Mouse (Mus musculus) CH12.LX (cell line): ENCODE data around the gene Fam110a. TPM values are rescaled to one million over a fixed set of nuclear protein-coding genes. Genes with fewer than 3 reads are reported as not detected.

Source experiments
- DNase-seq: peaks from one replicate; pipeline ENCODE4 v3.0.0-alpha.2; 2013; ENCODE audit errors: extremely low read depth
- H3K27ac ChIP-seq: 2 replicates; pipeline ENCODE4 v1.5.1; 2012; ENCODE audit warnings: low read depth, mild to moderate bottlenecking, control low read depth, moderate library complexity; ENCODE audit not compliant: insufficient read depth
- H3K27me3 ChIP-seq: replicated peaks from 2 replicates; pipeline ENCODE3; 2012; ENCODE audit warnings: inconsistent platforms
- H3K36me3 ChIP-seq, 2 experiments: replicated peaks in 1 of 2; 2 replicates each; pipeline versions ENCODE3 to v1.6.1; 2012; ENCODE audit warnings: inconsistent platforms in 1 of 2, low read length in 1 of 2, mild to moderate bottlenecking in 1 of 2, mixed read lengths in 1 of 2, moderate library complexity in 1 of 2; ENCODE audit not compliant: control insufficient read depth in 1 of 2, insufficient read depth in 1 of 2
- H3K4me1 ChIP-seq, 2 experiments: 2 replicates each; pipeline ENCODE4 v1.6.1; 2012; ENCODE audit warnings: inconsistent platforms in 1 of 2, moderate library complexity in 1 of 2; ENCODE audit not compliant: insufficient read depth in 2 of 2, control insufficient read depth in 1 of 2
- H3K4me2 ChIP-seq: 2 replicates; pipeline ENCODE4 v1.6.1; 2012; ENCODE audit warnings: low read depth, mild to moderate bottlenecking, control low read depth; ENCODE audit not compliant: poor library complexity, insufficient read depth, severe bottlenecking
- H3K4me3 ChIP-seq, 3 experiments: fragments of 150-350 bp in 1 of 3; sonication (generic) in 1 of 3; replicated peaks in 1 of 3; 2 replicates each; pipeline versions ENCODE3 to v1.5.1; 2011 to 2012; ENCODE audit warnings: low read depth in 2 of 3, low read length in 2 of 3, mild to moderate bottlenecking in 2 of 3, moderate library complexity in 2 of 3, control low read depth in 1 of 3, improper control_type of control experiment in 1 of 3, inconsistent platforms in 1 of 3, mixed read lengths in 1 of 3; ENCODE audit not compliant: poor library complexity in 1 of 3
- H3K79me2 ChIP-seq: replicated peaks from 2 replicates; pipeline ENCODE4 v1.6.1; 2012; ENCODE audit warnings: mild to moderate bottlenecking, moderate library complexity; ENCODE audit not compliant: control insufficient read depth, poor library complexity, insufficient read depth, severe bottlenecking; ENCODE audit errors: extremely low read depth
- H3K9ac ChIP-seq: 2 replicates; pipeline ENCODE4 v1.6.1; 2012; ENCODE audit warnings: low read depth, mild to moderate bottlenecking, control low read depth, moderate library complexity; ENCODE audit not compliant: insufficient read depth
- H3K9me3 ChIP-seq: replicated peaks from 2 replicates; pipeline ENCODE3; 2012; ENCODE audit warnings: low read length, inconsistent platforms, mixed read lengths
- BHLHE40 ChIP-seq: IDR thresholded peaks from 2 replicates; pipeline ENCODE4 v1.6.1; 2011; ENCODE audit warnings: mild to moderate bottlenecking, low read depth, low read length, improper control_type of control experiment
- EP300 ChIP-seq: IDR thresholded peaks from 2 replicates; pipeline ENCODE4 v1.6.1; 2011; ENCODE audit warnings: low read length, improper control_type of control experiment
- ETS1 ChIP-seq: conservative IDR thresholded peaks from 2 replicates; pipeline ENCODE4 v1.6.1; 2012; ENCODE audit warnings: low read depth, mild to moderate bottlenecking, inconsistent platforms, low read length, improper control_type of control experiment, moderate library complexity
- GABPA ChIP-seq: IDR thresholded peaks from 2 replicates; pipeline ENCODE4 v1.6.1; 2012; ENCODE audit warnings: low read depth, low read length, improper control_type of control experiment, inconsistent platforms; ENCODE audit not compliant: insufficient replicate concordance
- HCFC1 ChIP-seq: IDR thresholded peaks from 2 replicates; pipeline ENCODE4 v1.6.1; 2012; ENCODE audit warnings: low read depth, mild to moderate bottlenecking, inconsistent platforms, low read length, improper control_type of control experiment
- IRF4 ChIP-seq: IDR thresholded peaks from 2 replicates; pipeline ENCODE4 v1.6.1; 2014; ENCODE audit warnings: low read depth, mild to moderate bottlenecking, inconsistent platforms, low read length, improper control_type of control experiment
- JUND ChIP-seq: conservative IDR thresholded peaks from 2 replicates; pipeline ENCODE4 v1.6.1; 2011; ENCODE audit warnings: low read depth, low read length, improper control_type of control experiment
- MAX ChIP-seq: IDR thresholded peaks from 2 replicates; pipeline ENCODE4 v1.6.1; 2011; ENCODE audit warnings: low read length, improper control_type of control experiment
- MAZ ChIP-seq: IDR thresholded peaks from 2 replicates; pipeline ENCODE4 v1.6.1; 2012; ENCODE audit warnings: low read depth, mild to moderate bottlenecking, inconsistent platforms, low read length, improper control_type of control experiment, moderate library complexity
- MEF2A ChIP-seq: IDR thresholded peaks from 2 replicates; pipeline ENCODE4 v1.6.1; 2014; ENCODE audit warnings: low read depth, mild to moderate bottlenecking, inconsistent platforms, low read length, improper control_type of control experiment, borderline replicate concordance
- MYC ChIP-seq: IDR thresholded peaks from 2 replicates; pipeline ENCODE4 v1.6.1; 2011; ENCODE audit warnings: low read depth, mild to moderate bottlenecking, improper control_type of control experiment, low read length
- POLR2A ChIP-seq: IDR thresholded peaks from 2 replicates; pipeline ENCODE4 v1.6.1; 2011; ENCODE audit warnings: low read depth, mild to moderate bottlenecking, improper control_type of control experiment, low read length
- POLR2AphosphoS2 ChIP-seq: IDR thresholded peaks from 2 replicates; pipeline ENCODE4 v1.6.1; 2011; ENCODE audit warnings: low read depth, low read length, improper control_type of control experiment
- RAD21 ChIP-seq: IDR thresholded peaks from 2 replicates; pipeline ENCODE4 v1.6.1; 2011; ENCODE audit warnings: low read depth, mild to moderate bottlenecking, low read length, improper control_type of control experiment, moderate library complexity
- RCOR1 ChIP-seq: conservative IDR thresholded peaks from 2 replicates; pipeline ENCODE4 v1.6.1; 2012; ENCODE audit warnings: low read depth, mild to moderate bottlenecking, inconsistent platforms, low read length, improper control_type of control experiment
- SIN3A ChIP-seq: IDR thresholded peaks from 2 replicates; pipeline ENCODE4 v1.6.1; 2012; ENCODE audit warnings: low read length, improper control_type of control experiment, inconsistent platforms
- USF1 ChIP-seq: IDR thresholded peaks from 2 replicates; pipeline ENCODE4 v1.6.1; 2014; ENCODE audit warnings: low read depth, mild to moderate bottlenecking, inconsistent platforms, low read length, improper control_type of control experiment
- USF2 ChIP-seq: conservative IDR thresholded peaks from 2 replicates; pipeline ENCODE4 v1.6.1; 2011; ENCODE audit warnings: low read depth, low read length, improper control_type of control experiment
- ZC3H11A ChIP-seq: IDR thresholded peaks from 2 replicates; pipeline ENCODE4 v1.6.1; 2012; ENCODE audit warnings: low read depth, mild to moderate bottlenecking, inconsistent platforms, low read length, improper control_type of control experiment
- ZKSCAN1 ChIP-seq: IDR thresholded peaks from 2 replicates; pipeline ENCODE4 v1.6.1; 2012; ENCODE audit warnings: low read depth, inconsistent platforms, low read length, improper control_type of control experiment, borderline replicate concordance
- ZNF384 ChIP-seq: IDR thresholded peaks from 2 replicates; pipeline ENCODE4 v1.6.1; 2012; ENCODE audit warnings: low read depth, low read length, improper control_type of control experiment, inconsistent platforms
- dilution Hi-C: fragments of 300-500 bp; cut with MboI; formaldehyde crosslinking; loops from 2 replicates; pipeline ENCODE4 v1.14.3; 2020; ENCODE audit warnings: low sequenced_read_pairs; ENCODE audit not compliant: extremely low pct_unique_long_range_greater_than_20kb, extremely low pct_ligation_motif_present
- in situ Hi-C: fragments of 300-500 bp; cut with MboI; formaldehyde crosslinking; loops from 3 replicates; pipeline ENCODE4 v1.14.3; 2019; ENCODE audit warnings: low sequenced_read_pairs, low pct_ligation_motif_present, low pct_unique_long_range_greater_than_20kb, mixed read lengths
- polyA plus RNA-seq: library from polyadenylated mRNA; unstranded; fragments of >175 nt; gene quantifications from 2 replicates; pipeline ENCODE4 v1.2.1, GENCODE M21; 2012; ENCODE audit warnings: low read depth; ENCODE audit not compliant: insufficient read length
- total RNA-seq, 2 experiments: library from RNA; depleted of rRNA; stranded (reverse); fragments of 300-350 nt in 1 of 2; fragments of >200 nt in 1 of 2; gene quantifications; 2 replicates each; pipeline ENCODE4 v1.2.3; 2012 to 2014

The Fam110a gene
- total and polyA plus RNA-seq, 3 experiments = 3.7 to 9.8 (median 6.3) TPM

DNA sequence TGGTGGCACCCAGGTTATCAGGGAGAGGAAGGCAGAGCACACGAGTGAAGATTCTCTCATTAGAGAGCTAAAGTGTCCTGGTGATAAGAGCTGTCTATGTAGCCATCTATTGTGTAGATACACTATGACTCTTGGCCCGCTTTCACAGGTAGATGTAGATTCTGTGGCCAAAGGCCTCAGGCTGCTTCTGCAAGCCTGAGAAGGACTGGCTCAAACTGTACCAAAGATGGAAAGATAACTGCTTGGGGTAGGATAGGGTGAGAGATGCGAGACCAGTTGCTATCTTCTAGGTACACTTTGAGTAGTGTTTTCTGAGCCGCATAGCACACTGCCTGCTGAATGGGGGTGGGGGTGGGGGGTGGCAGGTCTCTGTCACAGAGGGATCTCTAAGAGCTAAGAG lies 18.9 kb upstream of the Fam110a start:
- Histone ChIP-seq H3K9me3 (no peaks in the 10 kb centered on the region), H3K36me3 (no peaks in the 10 kb centered on the region), H3K27ac (no peak overlapping the region), H3K4me3 (no peak overlapping the region), H3K4me2 (no peak overlapping the region), H3K4me1 (peaks cover 7 to 28% of the 10 kb centered on the region in 2 experiments), H3K27me3 (peaks cover 76% of the 10 kb centered on the region), H3K9ac (no peak overlapping the region), H3K79me2 (no peaks in the 10 kb centered on the region)
- no peak for DNase-seq
- in situ Hi-C loops = no loop called here
- TF ChIP-seq IRF4 (no peak), USF1 (no peak), JUND (no peak), ZC3H11A (no peak), MAX (no peak), MEF2A (no peak), RAD21 (no peak)
- dilution Hi-C loops = no loop called here

DNA sequence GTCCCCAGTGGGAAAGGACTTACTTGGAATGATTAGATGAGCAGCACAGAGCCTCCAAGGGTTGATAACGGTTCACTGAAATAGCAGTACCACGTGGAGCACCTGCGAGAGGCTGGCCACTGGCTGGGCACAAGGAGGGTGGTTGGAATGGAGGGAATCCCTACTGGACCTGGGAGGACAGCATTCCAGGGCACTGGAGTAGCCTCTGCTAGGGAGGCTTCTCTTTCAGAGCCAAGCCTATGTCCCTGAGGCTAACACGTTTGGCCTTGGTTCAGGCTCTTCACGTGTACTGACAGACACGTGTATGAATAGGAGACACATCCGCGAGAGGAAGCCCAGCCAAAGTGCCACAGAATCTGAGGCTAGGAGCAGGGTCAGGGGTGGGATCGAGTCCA lies 18.5 kb upstream of the Fam110a start:
- Histone ChIP-seq H3K9me3 (no peaks in the 10 kb centered on the region), H3K4me3 (no peak overlapping the region), H3K4me2 (no peak overlapping the region), H3K27ac (no peak overlapping the region), H3K27me3 (peaks cover 78% of the 10 kb centered on the region), H3K36me3 (no peaks in the 10 kb centered on the region), H3K79me2 (no peaks in the 10 kb centered on the region), H3K4me1 (peaks cover 7 to 32% of the 10 kb centered on the region in 2 experiments), H3K9ac (no peak overlapping the region)
- TF ChIP-seq ETS1 (no peak), MAZ (no peak), USF2 (no peak), POLR2AphosphoS2 (no peak), IRF4 (no peak), MYC (no peak), BHLHE40 (no peak), RAD21 (no peak), MEF2A (no peak), HCFC1 (no peak), ZC3H11A (no peak), SIN3A (no peak), POLR2A (no peak), RCOR1 (no peak), USF1 (no peak), GABPA (no peak), ZKSCAN1 (no peak), EP300 (no peak), ZNF384 (no peak)
- in situ Hi-C loops = no loop called here
- no peak for DNase-seq
- dilution Hi-C loops = no loop called here
